Mouse (Mus musculus) CD8-positive naive resting alpha-beta T cell, adult 2 months (primary cell): ENCODE data around the gene Itih3.

Source experiments
- DNase-seq, 2 experiments: peaks; one replicate each; pipeline ENCODE4 v3.0.0; 2022; ENCODE audit warnings: low read depth in 2 of 2, low spot score in 2 of 2

Gene Itih3

GRCm38 (mm10) chr14:30865311-30865710 lies 58.2 kb downstream of the Itih3 start:
- no peak for DNase-seq

GRCm38 (mm10) chr14:30862368-30862767 lies 61.2 kb downstream of the Itih3 start:
- no peak for DNase-seq

- DNase-seq: no peak
These were observed 62.0 kb downstream of the Itih3 start for GRCm38 (mm10) chr14:30861421-30862125.
